Mouse (Mus musculus): ENCODE data around the gene Slc45a3.

The Slc45a3 gene

DNA sequence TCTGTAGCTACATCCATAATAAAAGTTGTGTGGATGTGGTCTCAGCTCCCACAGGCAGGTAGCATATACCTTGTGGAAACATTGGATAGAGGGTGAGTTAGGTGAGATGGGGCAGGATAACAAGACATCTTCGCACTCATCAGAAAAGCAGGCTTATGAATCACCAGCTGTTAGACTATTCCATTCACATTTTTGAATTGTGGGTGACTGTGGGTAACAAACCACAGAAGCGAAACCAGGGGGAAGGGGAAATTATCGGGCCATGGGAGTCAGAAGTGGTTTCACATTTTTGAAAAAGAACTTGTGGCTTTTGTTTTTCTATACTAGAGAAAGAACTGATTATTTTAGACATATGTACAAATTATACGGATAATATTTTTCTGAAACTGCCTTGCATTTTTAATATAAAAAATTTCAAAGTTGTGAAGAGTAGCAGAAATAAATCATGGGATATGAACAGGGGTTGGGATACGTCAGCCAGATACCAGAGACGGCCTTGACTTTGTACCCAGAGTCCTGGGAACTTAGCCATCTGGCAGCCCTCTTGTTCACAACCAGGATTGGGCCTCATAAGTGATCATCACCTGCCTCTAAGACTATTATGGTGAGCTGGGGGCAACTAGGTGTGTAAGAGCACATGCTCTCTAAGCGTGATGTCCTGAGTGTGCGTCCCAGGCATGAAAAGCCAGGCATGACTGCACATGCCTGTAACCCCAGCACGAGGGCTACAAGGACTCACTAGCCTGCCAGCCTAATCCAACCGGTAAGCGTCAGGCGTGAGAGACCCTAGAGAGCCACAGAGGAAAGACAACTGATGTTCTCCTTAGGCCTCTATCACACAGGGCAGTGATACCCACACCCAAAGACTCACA is 30.6 kb downstream of the Slc45a3 start:
- DNase-seq (ENCODE audit: low spot score), result peak; percentile 85

GRCm38 (mm10) chr1:131995062-131995461 is 32.3 kb downstream of the Slc45a3 start:
- peak; percentile 46 for DNase-seq (ENCODE audit: low spot score)

DNA sequence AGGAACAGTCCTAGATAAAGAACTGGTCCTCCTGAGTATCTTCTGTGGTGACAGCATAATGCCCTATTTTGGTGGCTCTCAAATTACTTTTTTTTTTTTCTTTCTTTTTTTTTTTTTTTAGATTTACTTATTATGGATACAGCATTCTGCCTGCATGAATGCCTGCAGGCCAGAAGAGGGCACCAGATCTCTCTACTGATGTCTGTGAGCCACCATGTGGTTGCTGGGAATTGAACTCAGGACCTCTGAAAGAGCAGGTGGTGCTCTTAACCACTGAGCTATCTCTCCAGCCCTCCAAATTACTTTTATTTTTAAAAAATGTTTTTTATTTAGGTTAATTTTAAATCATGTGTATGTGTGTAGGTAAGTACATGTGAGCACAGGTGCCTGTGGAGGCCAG is 37.7 kb downstream of the Slc45a3 start:
- DNase-seq (ENCODE audit: low spot score), result no peak

DNA sequence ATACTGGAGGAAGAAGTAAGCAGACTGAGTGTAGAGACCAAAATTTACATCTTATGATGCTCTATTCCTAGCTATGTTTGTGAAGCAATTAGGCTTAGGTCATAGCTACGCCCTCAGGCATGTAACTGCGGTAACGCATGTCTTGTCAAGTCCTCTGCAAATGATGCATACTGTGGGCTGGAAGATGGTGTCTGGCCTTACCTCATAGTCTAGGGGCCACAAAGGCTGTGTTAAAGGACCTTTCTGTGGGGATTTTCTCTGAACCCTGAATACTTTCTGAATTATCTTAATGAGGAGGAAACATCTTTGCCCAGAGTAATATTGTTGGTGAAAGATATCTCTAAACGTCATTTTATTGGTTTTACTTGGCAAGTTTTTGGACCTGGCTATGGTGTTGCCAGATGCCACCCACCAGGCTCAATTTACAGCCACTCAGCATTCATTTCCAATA is 39.1 kb downstream of the Slc45a3 start:
- no peak for DNase-seq (ENCODE audit: low spot score)

DNA sequence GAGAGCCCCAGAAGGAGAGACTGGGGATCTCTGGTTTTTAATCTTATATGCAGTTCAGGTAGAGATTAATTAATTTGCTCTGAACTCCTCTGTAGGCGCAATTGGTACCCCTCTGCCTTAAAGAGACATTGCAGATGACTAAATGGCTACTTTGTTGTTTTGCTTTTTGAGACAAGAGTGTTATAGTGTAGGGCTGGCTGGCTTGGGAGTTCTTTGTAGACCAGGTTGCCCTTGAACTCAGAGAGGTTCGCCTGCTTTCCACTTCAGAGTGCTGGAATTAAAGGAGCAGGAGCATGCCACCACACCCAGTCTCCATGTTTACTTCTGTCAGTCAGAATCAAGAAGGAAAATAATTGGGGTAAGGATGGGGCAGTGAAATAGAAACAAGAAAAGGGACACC is 40.3 kb downstream of the Slc45a3 start:
- DNase-seq (ENCODE audit: low spot score), result no peak

GRCm38 (mm10) chr1:132003817-132004216 is 41.0 kb downstream of the Slc45a3 start:
- peak; percentile 87 for DNase-seq (ENCODE audit: low spot score)

DNA sequence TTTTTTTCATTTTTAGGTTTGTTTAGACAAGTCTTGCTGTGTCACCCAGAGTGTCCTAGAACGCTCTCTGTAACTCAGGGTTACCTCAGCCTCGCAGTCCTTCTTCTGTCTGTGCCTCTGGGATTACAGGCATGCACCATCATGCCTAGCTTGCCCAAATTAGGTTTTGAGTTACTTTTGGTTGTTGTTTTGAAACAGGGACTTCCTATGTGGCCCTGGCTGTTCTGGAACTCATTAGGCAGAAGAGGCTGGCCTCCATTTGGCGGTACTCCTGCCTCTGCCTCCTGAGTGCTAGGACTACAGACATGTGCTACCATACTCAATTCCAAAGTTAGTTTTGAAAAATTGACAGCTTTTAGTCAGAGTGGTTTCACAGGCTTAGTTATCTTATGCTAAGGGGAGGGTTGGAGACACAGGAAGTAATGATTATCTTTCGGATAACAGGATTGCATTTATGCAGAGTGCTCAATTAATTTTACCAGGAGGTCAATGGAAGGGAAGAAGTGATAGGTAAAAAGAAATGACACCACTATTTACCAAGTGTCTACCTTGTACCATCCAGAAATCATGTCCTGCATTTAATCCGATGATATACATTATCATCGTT is 41.9 kb downstream of the Slc45a3 start:
- DNase-seq (ENCODE audit: low spot score), result peak; percentile 74

DNA sequence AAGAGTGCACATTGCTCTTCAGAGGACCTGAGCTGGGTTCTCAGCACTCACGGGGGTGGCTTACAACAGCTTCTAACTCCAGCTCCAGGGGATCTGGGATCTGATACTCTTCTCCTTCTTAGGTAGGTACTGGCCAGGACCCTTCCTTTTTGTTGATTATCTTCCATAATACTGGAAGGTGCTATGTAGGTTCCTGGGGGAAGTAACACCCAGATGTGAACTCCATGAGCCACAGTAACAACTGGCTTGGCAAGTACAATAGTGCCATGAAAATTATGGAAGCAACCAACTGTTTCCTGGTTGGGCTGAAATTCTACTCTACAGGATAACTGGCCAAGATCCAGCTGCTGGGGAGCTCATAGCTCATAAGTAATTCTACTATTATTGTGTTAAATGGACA is 42.7 kb downstream of the Slc45a3 start:
- peak; percentile 48 for DNase-seq (ENCODE audit: low spot score)

DNA sequence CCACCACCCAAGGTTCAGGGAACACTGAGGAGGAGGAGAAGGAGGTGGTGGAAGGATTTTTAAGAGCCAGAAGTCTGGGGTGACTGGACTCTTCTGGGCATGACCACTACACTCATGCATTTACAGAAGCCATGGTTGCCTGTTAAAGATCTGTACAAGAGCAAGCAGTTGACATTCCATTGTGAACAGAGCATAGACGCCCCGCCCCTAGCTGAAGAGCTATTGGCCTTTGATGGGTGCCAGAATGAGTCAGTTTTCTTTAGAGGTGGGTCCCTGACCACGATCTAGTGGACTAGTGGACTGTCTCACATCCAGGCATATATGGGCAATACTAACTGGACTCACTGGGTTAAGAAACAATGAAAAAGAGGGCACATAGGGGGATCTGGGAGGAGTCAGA is 43.3 kb downstream of the Slc45a3 start:
- peak; percentile 58 for DNase-seq (ENCODE audit: low spot score)

DNA sequence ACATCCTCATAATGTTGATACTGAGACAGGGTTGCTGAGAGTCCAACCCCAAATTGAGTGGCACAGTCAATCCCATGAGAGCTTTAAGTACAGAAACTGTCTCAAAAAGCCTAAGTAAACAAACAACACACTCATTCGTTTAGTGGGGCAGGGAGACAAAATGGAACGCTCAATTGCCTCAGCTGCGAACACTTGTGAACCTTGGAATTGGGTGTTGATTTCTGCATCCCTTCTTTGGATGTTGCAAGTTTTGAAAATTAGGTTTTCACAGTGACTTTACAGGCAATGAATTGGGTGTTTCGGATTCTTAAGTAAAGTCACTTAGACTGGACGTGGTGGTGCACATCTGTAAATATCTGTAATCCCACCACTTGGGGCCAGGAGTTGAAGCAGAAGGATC is 44.0 kb downstream of the Slc45a3 start:
- DNase-seq (ENCODE audit: low spot score), result peak; percentile 86

- DNase-seq (ENCODE audit: low spot score), result peak; percentile 91
Measured at GRCm38 (mm10) chr1:132007282-132007815, 44.6 kb downstream of the Slc45a3 start, which contains the start of gene Elk4. Elk4 (plus strand) TSS chr1:132007607.

- peak; percentile 81 for DNase-seq (ENCODE audit: low spot score)
Measured at GRCm38 (mm10) chr1:132007828-132008827, 45.4 kb downstream of the Slc45a3 start.

GRCm38 (mm10) chr1:132008881-132009644 is 46.3 kb downstream of the Slc45a3 start:
- peak; percentile 32 for DNase-seq (ENCODE audit: low spot score)

DNA sequence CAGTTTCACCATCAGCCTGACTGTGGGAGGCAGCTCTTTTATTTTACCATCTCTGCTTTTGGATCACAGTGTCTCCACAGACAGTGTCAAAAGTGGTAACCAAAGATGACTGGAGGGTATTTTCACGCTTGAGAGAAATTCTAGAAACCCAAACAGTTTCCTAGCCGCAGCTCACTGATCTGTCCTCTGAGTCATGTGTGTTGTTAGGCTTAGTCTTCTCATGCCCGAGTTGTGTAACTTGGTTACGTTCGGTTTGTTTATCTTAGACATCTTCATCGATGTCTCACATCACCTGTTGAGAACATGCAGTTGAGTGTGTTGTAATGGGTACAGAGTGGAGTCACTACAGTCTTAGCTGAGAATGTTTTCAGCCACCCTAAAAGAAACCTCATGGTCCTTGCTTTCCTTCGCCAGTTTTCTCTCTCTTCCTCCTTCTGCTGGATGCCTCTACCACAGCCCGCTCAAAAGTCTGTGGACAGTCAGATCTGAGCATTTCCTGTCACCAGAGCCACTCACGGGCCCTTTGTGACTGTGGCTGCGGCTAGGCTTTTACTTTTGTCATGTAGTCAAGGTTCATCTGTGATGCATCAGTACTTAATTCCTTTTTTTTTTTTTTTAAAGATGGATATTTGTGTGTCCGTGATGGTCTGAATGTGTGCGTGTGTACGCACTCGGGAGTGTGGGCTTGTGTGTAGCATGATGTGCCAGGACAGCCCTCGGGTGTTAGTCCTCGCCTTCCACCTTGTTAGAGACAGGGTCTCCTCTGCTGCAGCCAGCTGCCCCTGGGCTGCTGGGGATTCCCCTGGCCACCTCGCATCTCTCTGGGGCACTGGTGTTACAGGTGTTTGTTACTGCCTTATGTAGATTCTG is 48.1 kb downstream of the Slc45a3 start:
- peak; percentile 31 for DNase-seq (ENCODE audit: low spot score)

DNA sequence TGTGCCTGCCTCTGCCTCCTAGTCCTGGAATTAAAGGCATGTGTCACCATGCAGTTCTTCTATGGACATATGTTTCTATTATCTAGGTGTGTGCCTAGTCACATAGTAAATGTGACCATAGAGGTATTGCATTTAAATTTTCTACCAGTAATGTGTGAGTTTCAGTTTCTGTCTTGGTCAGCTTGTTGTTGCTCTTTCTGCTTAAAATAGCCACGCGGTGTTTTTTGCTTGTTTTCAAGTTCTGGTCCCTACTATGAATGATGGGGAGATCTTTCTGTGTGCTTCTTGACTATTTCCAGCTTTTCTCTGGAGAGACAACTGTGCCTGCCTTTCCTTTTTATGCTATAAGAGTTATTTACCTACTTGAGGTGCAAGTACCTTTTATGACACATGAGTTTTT is 49.0 kb downstream of the Slc45a3 start:
- DNase-seq (ENCODE audit: low spot score), result no peak

GRCm38 (mm10) chr1:132012861-132013260 is 50.1 kb downstream of the Slc45a3 start:
- DNase-seq (ENCODE audit: low spot score), result no peak

DNA sequence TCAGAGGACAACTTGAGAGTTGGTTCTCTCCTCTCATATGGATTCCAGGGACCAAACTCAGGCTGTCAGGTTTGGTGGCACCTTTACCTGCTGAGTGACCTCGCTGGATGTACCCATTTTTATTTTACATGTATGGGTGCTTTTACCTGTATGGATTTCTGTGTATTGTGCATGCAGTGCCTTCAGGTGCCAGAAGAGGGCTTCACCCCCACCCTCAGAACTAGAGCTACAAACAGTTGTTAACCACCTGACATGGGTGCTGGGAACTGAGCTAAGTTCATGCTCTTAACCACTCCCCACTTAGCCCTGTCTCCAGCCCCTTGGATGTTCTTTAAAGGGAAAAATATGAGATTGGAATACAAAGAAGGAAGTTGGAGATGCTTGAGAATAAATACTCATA is 52.0 kb downstream of the Slc45a3 start:
- DNase-seq (ENCODE audit: low spot score), result no peak

GRCm38 (mm10) chr1:132016691-132017090 is 53.9 kb downstream of the Slc45a3 start:
- no peak for DNase-seq (ENCODE audit: low spot score)

GRCm38 (mm10) chr1:132019876-132020275 is 57.1 kb downstream of the Slc45a3 start:
- DNase-seq (ENCODE audit: low spot score), result no peak

GRCm38 (mm10) chr1:132022107-132022506 is 59.3 kb downstream of the Slc45a3 start:
- DNase-seq (ENCODE audit: low spot score), result no peak
